Mouse (Mus musculus): ENCODE data around the gene Mettl18. TPM values are rescaled to one million over a fixed set of nuclear protein-coding genes. Genes with fewer than 3 reads are reported as not detected.
"Not testable (repeated sequence)": the region's sequence is repeated elsewhere in the genome, so short reads cannot be mapped to it uniquely, and the experiment has no call there.

The Mettl18 gene
- total and polyA plus RNA-seq, 2 experiments from 2014 or later: 4.9 to 6.8 TPM

GRCm38 (mm10) chr1:164014616-164015015 is 19.9 kb downstream of the Mettl18 start:
- H3K36me3 ChIP-seq (ENCODE audit: insufficient read depth): no peaks in the 10 kb centered on the region
- WGBS: 75% methylated on average over 1 of the region's 1 CpGs
- TF ChIP-seq CTCF (IDR thresholded peaks at IDR 0.05; ENCODE audit: low read depth): no peak
- no peaks in the 10 kb centered on the region for H3K27me3 ChIP-seq (ENCODE audit: insufficient read depth, low read length)
- H3K4me1 ChIP-seq (ENCODE audit: insufficient read depth): no peaks in the 10 kb centered on the region
- no peak overlapping the region for H3K4me2 ChIP-seq (ENCODE audit: low read depth)
- H3K4me3 ChIP-seq (ENCODE audit: low read depth, low read length): no peak overlapping the region
- no peak overlapping the region for H3K27ac ChIP-seq (ENCODE audit: low read depth, low read length)
- DNase-seq (no peak), ATAC-seq (no peak)
- H3K9me3 ChIP-seq (ENCODE audit: low read length): no peaks in the 10 kb centered on the region
- H3K9ac ChIP-seq: no peak overlapping the region

GRCm38 (mm10) chr1:164018221-164018896 is 23.7 kb downstream of the Mettl18 start:
- Histone ChIP-seq H3K9ac (no peak overlapping the region), H3K4me3 (ENCODE audit: low read depth, low read length) (no peak overlapping the region), H3K36me3 (ENCODE audit: insufficient read depth) (no peaks in the 10 kb centered on the region), H3K4me1 (ENCODE audit: insufficient read depth) (no peaks in the 10 kb centered on the region), H3K27me3 (ENCODE audit: insufficient read depth, low read length) (no peaks in the 10 kb centered on the region), H3K4me2 (ENCODE audit: low read depth) (no peak overlapping the region), H3K9me3 (ENCODE audit: low read length) (no peaks in the 10 kb centered on the region), H3K27ac (ENCODE audit: low read depth, low read length) (no peak overlapping the region)
- no peak for DNase-seq
- TF ChIP-seq CTCF (IDR thresholded peaks at IDR 0.05; ENCODE audit: low read depth): no peak
- no peak for ATAC-seq
- WGBS: 88% methylated on average over 16 of the region's 16 CpGs

- H3K9me3 ChIP-seq (ENCODE audit: low read length): no peaks in the 10 kb centered on the region
- no peaks in the 10 kb centered on the region for H3K4me1 ChIP-seq (ENCODE audit: insufficient read depth)
- H3K4me3 ChIP-seq (ENCODE audit: low read depth, low read length): no peak overlapping the region
- WGBS: 45% methylated on average over 6 of the region's 6 CpGs
- H3K4me2 ChIP-seq (ENCODE audit: low read depth): no peak overlapping the region
- no peaks in the 10 kb centered on the region for H3K27me3 ChIP-seq (ENCODE audit: insufficient read depth, low read length)
- DNase-seq: no peak
- no peak for ATAC-seq
- no peak overlapping the region for H3K27ac ChIP-seq (ENCODE audit: low read depth, low read length)
- no peak overlapping the region for H3K9ac ChIP-seq
- no peaks in the 10 kb centered on the region for H3K36me3 ChIP-seq (ENCODE audit: insufficient read depth)
- TF ChIP-seq CTCF (IDR thresholded peaks at IDR 0.05; ENCODE audit: low read depth): no peak
Observed at GRCm38 (mm10) chr1:164019789-164020188, 25.1 kb downstream of the Mettl18 start.

- ATAC-seq; H3K4me3 ChIP-seq (ENCODE audit: low read depth, low read length); H3K4me2 ChIP-seq (ENCODE audit: low read depth); H3K27me3 ChIP-seq (ENCODE audit: insufficient read depth, low read length); H3K4me1 ChIP-seq (ENCODE audit: insufficient read depth); H3K27ac ChIP-seq (ENCODE audit: low read depth, low read length); H3K36me3 ChIP-seq (ENCODE audit: insufficient read depth); H3K9ac ChIP-seq; DNase-seq; H3K9me3 ChIP-seq (ENCODE audit: low read length): not testable (repeated sequence)
- 87% methylated on average over 3 of the region's 3 CpGs for WGBS
Observed at GRCm38 (mm10) chr1:164020746-164021145, 26.1 kb downstream of the Mettl18 start.

GRCm38 (mm10) chr1:164022106-164022505 is 27.4 kb downstream of the Mettl18 start:
- H3K9ac ChIP-seq; DNase-seq; H3K4me3 ChIP-seq (ENCODE audit: low read depth, low read length); ATAC-seq; H3K4me2 ChIP-seq (ENCODE audit: low read depth); H3K4me1 ChIP-seq (ENCODE audit: insufficient read depth); H3K9me3 ChIP-seq (ENCODE audit: low read length); H3K27ac ChIP-seq (ENCODE audit: low read depth, low read length); H3K36me3 ChIP-seq (ENCODE audit: insufficient read depth); H3K27me3 ChIP-seq (ENCODE audit: insufficient read depth, low read length): not testable (repeated sequence)
- 84% methylated on average over 5 of the region's 5 CpGs for WGBS

GRCm38 (mm10) chr1:164025685-164026084 is 31.0 kb downstream of the Mettl18 start:
- no peak overlapping the region for H3K4me2 ChIP-seq (ENCODE audit: low read depth)
- DNase-seq (no peak), ATAC-seq (no peak)
- H3K9me3 ChIP-seq (ENCODE audit: low read length): no peaks in the 10 kb centered on the region
- no peaks in the 10 kb centered on the region for H3K4me1 ChIP-seq (ENCODE audit: insufficient read depth)
- no peak overlapping the region for H3K4me3 ChIP-seq (ENCODE audit: low read depth, low read length)
- H3K9ac ChIP-seq: no peak overlapping the region
- no peak for TF ChIP-seq CTCF (IDR thresholded peaks at IDR 0.05; ENCODE audit: low read depth)
- 83% methylated on average over 4 of the region's 4 CpGs for WGBS
- no peak overlapping the region for H3K27ac ChIP-seq (ENCODE audit: low read depth, low read length)
- H3K27me3 ChIP-seq (ENCODE audit: insufficient read depth, low read length): no peaks in the 10 kb centered on the region
- no peaks in the 10 kb centered on the region for H3K36me3 ChIP-seq (ENCODE audit: insufficient read depth)

- ATAC-seq (no peak), DNase-seq (no peak)
- Histone ChIP-seq H3K36me3 (ENCODE audit: insufficient read depth) (no peaks in the 10 kb centered on the region), H3K4me1 (ENCODE audit: insufficient read depth) (no peaks in the 10 kb centered on the region), H3K4me2 (ENCODE audit: low read depth) (no peak overlapping the region), H3K9ac (no peak overlapping the region), H3K4me3 (ENCODE audit: low read depth, low read length) (no peak overlapping the region), H3K9me3 (ENCODE audit: low read length) (no peaks in the 10 kb centered on the region), H3K27me3 (ENCODE audit: insufficient read depth, low read length) (no peaks in the 10 kb centered on the region), H3K27ac (ENCODE audit: low read depth, low read length) (no peak overlapping the region)
- 66% methylated on average over 5 of the region's 5 CpGs for WGBS
- no peak; the same call in 1 of the 2 replicates for TF ChIP-seq CTCF (IDR thresholded peaks at IDR 0.05; ENCODE audit: low read depth)
Observed at GRCm38 (mm10) chr1:164027416-164027815, 32.7 kb downstream of the Mettl18 start.
